Mouse (Mus musculus) brain, embryonic 18.5 days (tissue): ENCODE measurements around the gene Rasl10b.

Source experiments
- DNase-seq: peaks from one replicate; pipeline ENCODE4 v3.0.0-alpha.2; 2012; ENCODE audit warnings: low read depth, low spot score

Rasl10b gene

GRCm38 (mm10) chr11:83465976-83466375 lies 57.0 kb downstream of the Rasl10b start:
- no peak for DNase-seq

GRCm38 (mm10) chr11:83467120-83467652 lies 58.2 kb downstream of the Rasl10b start:
- no peak for DNase-seq

DNA sequence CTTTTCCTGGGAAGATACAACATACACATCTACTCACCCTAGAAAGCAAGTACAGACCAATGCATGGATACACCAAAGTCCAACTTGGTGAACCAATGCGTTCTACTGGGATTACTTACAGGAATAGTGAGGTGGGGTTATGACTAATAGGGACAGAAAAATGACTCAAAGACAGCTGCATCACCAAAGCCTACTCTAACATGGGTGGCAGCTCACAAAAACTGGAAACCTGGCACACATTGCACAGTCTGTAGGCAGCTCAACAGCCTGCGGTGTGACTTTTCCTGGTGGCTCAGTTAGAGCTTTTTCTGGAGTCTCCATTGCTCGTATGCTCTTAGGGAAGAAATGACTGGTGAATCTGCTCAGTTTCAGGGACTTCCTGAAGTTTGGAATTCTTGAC lies 59.8 kb downstream of the Rasl10b start:
- no peak for DNase-seq
